Mouse (Mus musculus) small intestine, adult 2 months (tissue): ENCODE measurements around the gene Antxr2. TPM values are rescaled to one million over a fixed set of nuclear protein-coding genes. Genes with fewer than 3 reads are reported as not detected.

ENCODE experiments used
- H3K27ac ChIP-seq: fragments of 200-500 bp; 2 replicates; pipeline ENCODE4 v1.5.1; 2012; ENCODE audit warnings: low read depth, low read length, control low read depth, inconsistent platforms; ENCODE audit not compliant: insufficient read depth
- H3K27me3 ChIP-seq: fragments of 200-500 bp; 2 replicates; pipeline ENCODE4 v1.6.1; 2012; ENCODE audit warnings: mild to moderate bottlenecking, moderate library complexity, low read length, inconsistent platforms; ENCODE audit not compliant: control insufficient read depth, insufficient read depth
- H3K36me3 ChIP-seq: fragments of 200-500 bp; 2 replicates; pipeline ENCODE4 v1.6.1; 2012; ENCODE audit warnings: mild to moderate bottlenecking, low read length, control low read depth, inconsistent platforms; ENCODE audit not compliant: control insufficient read depth, insufficient read depth
- H3K4me1 ChIP-seq: fragments of 200-500 bp; 2 replicates; pipeline ENCODE4 v1.6.1; 2012; ENCODE audit warnings: low read length, inconsistent platforms, mixed read lengths; ENCODE audit not compliant: control insufficient read depth, insufficient read depth, insufficient read length
- H3K4me3 ChIP-seq: fragments of 200-500 bp; 2 replicates; pipeline ENCODE4 v1.5.1; 2012; ENCODE audit warnings: low read depth, mild to moderate bottlenecking, control low read depth, inconsistent platforms, low read length, moderate library complexity
- CTCF ChIP-seq: fragments of 200-500 bp; IDR thresholded peaks from 2 replicates; pipeline ENCODE4 v1.5.1; 2012; ENCODE audit warnings: low read depth, mild to moderate bottlenecking, control low read depth, inconsistent platforms, low read length, moderate library complexity, mixed read lengths; ENCODE audit not compliant: insufficient replicate concordance, insufficient read length; ENCODE audit errors: extremely low read depth
- POLR2A ChIP-seq: fragments of 200-500 bp; IDR thresholded peaks from 2 replicates; pipeline ENCODE4 v1.6.1; 2012; ENCODE audit warnings: low read depth, mild to moderate bottlenecking, control low read depth, inconsistent platforms, low read length, moderate library complexity
- WGBS: fragments of 180-500 bp; shearing (Covaris S2); methylation state at CpG from one replicate; pipeline ENCODE4 v1.1.7; 2018; 5-methylcytosine and 5-hydroxymethylcytosine counted together
- polyA plus RNA-seq: library from polyadenylated mRNA; depleted of rRNA; stranded (reverse); fragments of >200 nt; gene quantifications from 2 replicates; pipeline ENCODE4 v1.2.3, GENCODE M21; 2012; rRNA removed

The Antxr2 gene
- polyA plus RNA-seq, 1 experiment, result 4.7 TPM

DNA sequence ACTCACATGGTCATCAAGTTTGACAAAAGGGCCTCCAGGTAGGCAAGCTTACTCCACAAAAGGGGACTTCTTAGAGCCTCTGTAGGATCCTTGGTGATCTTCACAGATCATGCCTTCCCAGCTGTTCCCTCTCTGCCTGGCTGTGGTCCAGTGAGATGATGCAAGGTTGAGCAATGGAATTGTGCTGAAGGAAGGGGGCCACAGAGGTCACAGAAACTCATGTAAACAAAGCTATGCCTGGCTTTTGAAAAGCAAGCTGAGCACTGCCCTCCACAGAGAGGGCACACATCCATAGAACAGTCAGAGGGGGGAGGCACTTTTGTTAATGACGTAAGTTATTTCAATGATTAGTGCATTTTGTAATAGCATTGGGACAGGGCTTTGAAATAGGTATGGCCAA is 196.1 kb downstream of the Antxr2 start:
- Histone ChIP-seq H3K27ac (no peak overlapping the region), H3K4me3 (no peak overlapping the region), H3K36me3 (no peaks in the 10 kb centered on the region), H3K4me1 (no peaks in the 10 kb centered on the region), H3K27me3 (no peaks in the 10 kb centered on the region)
- WGBS, result 75% methylated on average over 1 of the region's 1 CpGs
- no peak for TF ChIP-seq CTCF
- no peak for TF ChIP-seq POLR2A

Other genes with a start within 250 kb of the Antxr2 start
- 0.05 and 0.08 TPM in 2 replicates for gene Prdm8, start 136.2 kb upstream of the Antxr2 start, polyA plus RNA-seq
- gene Fgf5, start 223.1 kb upstream of the Antxr2 start, polyA plus RNA-seq, result not detected in 2 replicates